Comparison of ENCODE assay signal across 10 mouse cellular contexts in genomic region chr12:51699623-51700393, GRCm38 (mm10). TPM values are rescaled to one million over a fixed set of nuclear protein-coding genes. Genes with fewer than 3 reads are reported as not detected.
DNase-seq lines count a peak whose midpoint lies in the region; ATAC-seq and TF ChIP-seq lines count a peak whose summit lies in the region.
"Had no signal": no experiment of that assay in that cellular context is flagged by ENCODE, and none has a peak within 500 bp of the region (broad histone marks: within the 10 kb centered on the region; RNA-seq: fewer than 3 reads in every experiment).

No protein-coding gene starts in this region.

- WGBS in midbrain, embryonic 16.5 days: 61% methylated on average over 8 of the region's 8 CpGs
- WGBS in midbrain, embryonic 13.5 days: 58% methylated on average over 8 of the region's 8 CpGs
- WGBS in intestine, embryonic 16.5 days: 50% methylated on average over 8 of the region's 8 CpGs
- WGBS in stomach, embryonic 16.5 days: 41% methylated on average over 8 of the region's 8 CpGs

- no peak overlapping the region for H3K4me2 ChIP-seq in midbrain, embryonic 16.5 days (ENCODE audit: low read length)
- no peak overlapping the region for H3K4me2 ChIP-seq in midbrain, embryonic 13.5 days (replicated peaks)
- no peak overlapping the region for H3K4me2 ChIP-seq in intestine, embryonic 16.5 days (ENCODE audit: low read depth, low read length)
- H3K4me2 ChIP-seq in stomach, embryonic 16.5 days (ENCODE audit: low read depth, low read length): no peak overlapping the region
- H3K4me2 ChIP-seq: embryonic facial prominence, embryonic 13.5 days had no signal

- H3K27me3 ChIP-seq in midbrain, embryonic 16.5 days (ENCODE audit: control insufficient read depth, insufficient read depth, low read depth, low read length): no peaks in the 10 kb centered on the region
- no peaks in the 10 kb centered on the region for H3K27me3 ChIP-seq in midbrain, embryonic 13.5 days
- H3K27me3 ChIP-seq in intestine, embryonic 16.5 days (replicated peaks; ENCODE audit: control insufficient read depth, insufficient read depth, low read length): no peaks in the 10 kb centered on the region
- H3K27me3 ChIP-seq in stomach, embryonic 16.5 days (ENCODE audit: control insufficient read depth, insufficient read depth, low read length): no peaks in the 10 kb centered on the region
- H3K27me3 ChIP-seq: embryonic facial prominence, embryonic 13.5 days had no signal

- no peaks in the 10 kb centered on the region for H3K36me3 ChIP-seq in midbrain, embryonic 16.5 days (ENCODE audit: control insufficient read depth, insufficient read depth, low read length)
- H3K36me3 ChIP-seq in midbrain, embryonic 13.5 days: no peaks in the 10 kb centered on the region
- no peaks in the 10 kb centered on the region for H3K36me3 ChIP-seq in intestine, embryonic 16.5 days (ENCODE audit: control insufficient read depth, insufficient read depth, low read length)
- H3K36me3 ChIP-seq in stomach, embryonic 16.5 days (ENCODE audit: control insufficient read depth, insufficient read depth, low read length): no peaks in the 10 kb centered on the region
- H3K36me3 ChIP-seq: embryonic facial prominence, embryonic 13.5 days had no signal

- intact Hi-C loops in gastrocnemius, adult 2 months (cut with DNase I): no loop called here

- peak overlapping the region; percentile 48; the same call in 1 of the 2 replicates for H3K27ac ChIP-seq in gastrocnemius, adult 2 months
- H3K27ac ChIP-seq in midbrain, embryonic 16.5 days (ENCODE audit: low read length): no peak overlapping the region
- no peak overlapping the region for H3K27ac ChIP-seq in midbrain, embryonic 13.5 days
- H3K27ac ChIP-seq in intestine, embryonic 16.5 days (ENCODE audit: low read length): no peak overlapping the region
- no peak overlapping the region for H3K27ac ChIP-seq in stomach, embryonic 16.5 days (ENCODE audit: low read length)
- H3K27ac ChIP-seq: embryonic facial prominence, embryonic 13.5 days had no signal

- H3K9ac ChIP-seq in midbrain, embryonic 16.5 days (ENCODE audit: low read depth, low read length): no peak overlapping the region
- no peak overlapping the region for H3K9ac ChIP-seq in midbrain, embryonic 13.5 days (replicated peaks)
- no peak overlapping the region for H3K9ac ChIP-seq in intestine, embryonic 16.5 days (ENCODE audit: low read depth, low read length)
- no peak overlapping the region for H3K9ac ChIP-seq in stomach, embryonic 16.5 days (ENCODE audit: low read length)
- H3K9ac ChIP-seq: embryonic facial prominence, embryonic 13.5 days had no signal

- no peaks in the 10 kb centered on the region for H3K9me3 ChIP-seq in midbrain, embryonic 16.5 days (replicated peaks; ENCODE audit: control insufficient read depth, low read length, poor library complexity, severe bottlenecking)
- H3K9me3 ChIP-seq in midbrain, embryonic 13.5 days: peaks cover 2% of the 10 kb centered on the region; the same call in 1 of the 2 replicates
- peaks cover 4% of the 10 kb centered on the region; the same call in 1 of the 2 replicates for H3K9me3 ChIP-seq in intestine, embryonic 16.5 days (ENCODE audit: control insufficient read depth, low read length)
- no peaks in the 10 kb centered on the region for H3K9me3 ChIP-seq in stomach, embryonic 16.5 days (replicated peaks; ENCODE audit: control insufficient read depth, low read length)
- H3K9me3 ChIP-seq: embryonic facial prominence, embryonic 13.5 days had no signal

- ATAC-seq in midbrain, embryonic 16.5 days: 0 out of 2 replicates have a peak, but pooled peaks have one; percentile 27
- ATAC-seq in midbrain, embryonic 13.5 days: no peak
- ATAC-seq in intestine, embryonic 16.5 days: peak; percentile 84
- peak; percentile 85 for ATAC-seq in stomach, embryonic 16.5 days (ENCODE audit: insufficient read depth, low FRiP score)

- H3K4me1 ChIP-seq in midbrain, embryonic 16.5 days (ENCODE audit: control insufficient read depth, insufficient read depth, low read length): no peaks in the 10 kb centered on the region
- H3K4me1 ChIP-seq in midbrain, embryonic 13.5 days (replicated peaks): peaks cover 3% of the 10 kb centered on the region
- no peaks in the 10 kb centered on the region for H3K4me1 ChIP-seq in intestine, embryonic 16.5 days (ENCODE audit: control insufficient read depth, insufficient read depth, low read length)
- no peaks in the 10 kb centered on the region for H3K4me1 ChIP-seq in stomach, embryonic 16.5 days (ENCODE audit: control insufficient read depth, insufficient read depth, low read length)

- no peak overlapping the region for H3K4me3 ChIP-seq in gastrocnemius, adult 2 months
- no peak overlapping the region for H3K4me3 ChIP-seq in midbrain, embryonic 16.5 days (ENCODE audit: low read depth, low read length)
- no peak overlapping the region for H3K4me3 ChIP-seq in midbrain, embryonic 13.5 days (replicated peaks)
- H3K4me3 ChIP-seq in intestine, embryonic 16.5 days (ENCODE audit: low read length): no peak overlapping the region
- H3K4me3 ChIP-seq in stomach, embryonic 16.5 days (replicated peaks; ENCODE audit: low read length): no peak overlapping the region
- H3K4me3 ChIP-seq: embryonic facial prominence, embryonic 13.5 days had no signal

- DNase-seq in gastrocnemius, adult 2 months: no peak
- no peak for DNase-seq in gastrocnemius, postnatal 10 days
- DNase-seq in cerebellum, postnatal 14 days: no peak
- DNase-seq in ovary, adult 18-20 months (ENCODE audit: low spot score): no peak
- DNase-seq: kidney, postnatal 36 days had no signal

- no peak for TF ChIP-seq CTCF in gastrocnemius, adult 2 months (IDR thresholded peaks at IDR 0.05)

RNA-seq across cellular contexts. Expression of gene Strn3, which starts 8.1 kb away (rescaled TPM):
- 100 to 1,000 TPM; 142 to 174 TPM for total RNA-seq in gastrocnemius, adult 2 months (2021)
- 100 to 1,000 TPM; 137 to 138 TPM for total RNA-seq in gastrocnemius, postnatal 10 days (2021)
- 32.0 and 33.2 TPM in 2 replicates for polyA plus RNA-seq in midbrain, embryonic 16.5 days (2015; fragmentation: Nextera tagmentation; extraction: Ambion mirVana)
- polyA plus RNA-seq in midbrain, embryonic 13.5 days (2015; fragmentation: Nextera tagmentation; extraction: Ambion mirVana): 45.7 and 46.3 TPM in 2 replicates
- polyA plus RNA-seq in intestine, embryonic 16.5 days (2015; fragmentation: Nextera tagmentation; extraction: Ambion mirVana): 14.5 and 25.2 TPM in 2 replicates
- polyA plus RNA-seq in stomach, embryonic 16.5 days (2015; fragmentation: Nextera tagmentation; extraction: Ambion mirVana): 28.1 and 28.4 TPM in 2 replicates

RNA-seq across cellular contexts. Expression of gene Ap4s1, which starts 9.0 kb away (rescaled TPM):
- total RNA-seq in gastrocnemius, adult 2 months (2021): 10 to 100 TPM; 60.2 to 61.3 TPM
- 10 to 100 TPM; 40.6 to 43.7 TPM for total RNA-seq in gastrocnemius, postnatal 10 days (2021)
- polyA plus RNA-seq in midbrain, embryonic 16.5 days (2015; fragmentation: Nextera tagmentation; extraction: Ambion mirVana): 55.0 and 55.7 TPM in 2 replicates
- polyA plus RNA-seq in midbrain, embryonic 13.5 days (2015; fragmentation: Nextera tagmentation; extraction: Ambion mirVana): 53.2 and 54.4 TPM in 2 replicates
- 20.7 and 21.1 TPM in 2 replicates for polyA plus RNA-seq in intestine, embryonic 16.5 days (2015; fragmentation: Nextera tagmentation; extraction: Ambion mirVana)
- polyA plus RNA-seq in stomach, embryonic 16.5 days (2015; fragmentation: Nextera tagmentation; extraction: Ambion mirVana): 18.5 and 22.9 TPM in 2 replicates
